Mouse (Mus musculus): ENCODE measurements around the gene Pam. TPM values are rescaled to one million over a fixed set of nuclear protein-coding genes. Genes with fewer than 3 reads are reported as not detected.

The Pam gene
- polyA plus RNA-seq, 1 experiment from 2014 or later: 77.3 TPM

GRCm38 (mm10) chr1:98119595-98119994 lies 24.1 kb upstream of the Pam start:
- no peak for ATAC-seq (ENCODE audit: insufficient number of reproducible peaks, insufficient read depth, low FRiP score, low read depth)
- H3K4me1 ChIP-seq (ENCODE audit: control insufficient read depth, insufficient read depth, low read length): no peaks in the 10 kb centered on the region
- H3K36me3 ChIP-seq (ENCODE audit: control insufficient read depth, insufficient read depth, low read length): no peaks in the 10 kb centered on the region
- WGBS: 46% methylated on average over 6 of the region's 6 CpGs
- no peak overlapping the region for H3K9ac ChIP-seq (replicated peaks; ENCODE audit: low read depth, low read length)
- peak overlapping the region; percentile 27; the same call in 1 of the 2 replicates for H3K27ac ChIP-seq (ENCODE audit: low read length)
- H3K27me3 ChIP-seq (ENCODE audit: control insufficient read depth, insufficient read depth, low read length): no peaks in the 10 kb centered on the region
- no peak overlapping the region for H3K4me3 ChIP-seq (ENCODE audit: low read depth, low read length)
- H3K9me3 ChIP-seq (ENCODE audit: control insufficient read depth, low read depth, low read length): no peaks in the 10 kb centered on the region
- H3K4me2 ChIP-seq (replicated peaks; ENCODE audit: low read depth, low read length): no peak overlapping the region

GRCm38 (mm10) chr1:98107599-98107998 lies 12.2 kb upstream of the Pam start:
- ATAC-seq (ENCODE audit: insufficient number of reproducible peaks, insufficient read depth, low FRiP score, low read depth): no peak
- no peak overlapping the region for H3K27ac ChIP-seq (ENCODE audit: low read length)
- H3K4me2 ChIP-seq (replicated peaks; ENCODE audit: low read depth, low read length): no peak overlapping the region
- no peaks in the 10 kb centered on the region for H3K4me1 ChIP-seq (ENCODE audit: control insufficient read depth, insufficient read depth, low read length)
- no peaks in the 10 kb centered on the region for H3K36me3 ChIP-seq (ENCODE audit: control insufficient read depth, insufficient read depth, low read length)
- H3K9me3 ChIP-seq (ENCODE audit: control insufficient read depth, low read depth, low read length): 0 out of 2 replicates have a peak, but pooled peaks cover 5% of the 10 kb centered on the region
- H3K4me3 ChIP-seq (ENCODE audit: low read depth, low read length): no peak overlapping the region
- H3K27me3 ChIP-seq (ENCODE audit: control insufficient read depth, insufficient read depth, low read length): no peaks in the 10 kb centered on the region
- no peak overlapping the region for H3K9ac ChIP-seq (replicated peaks; ENCODE audit: low read depth, low read length)
- WGBS: 57% methylated on average over 2 of the region's 2 CpGs

GRCm38 (mm10) chr1:98099441-98099840 lies 4.0 kb upstream of the Pam start:
- H3K9ac ChIP-seq (replicated peaks; ENCODE audit: low read depth, low read length): no peak overlapping the region
- no peaks in the 10 kb centered on the region for H3K27me3 ChIP-seq (ENCODE audit: control insufficient read depth, insufficient read depth, low read length)
- no peak overlapping the region for H3K4me2 ChIP-seq (replicated peaks; ENCODE audit: low read depth, low read length)
- 0 out of 2 replicates have a peak, but pooled peaks cover 5% of the 10 kb centered on the region for H3K9me3 ChIP-seq (ENCODE audit: control insufficient read depth, low read depth, low read length)
- 0 out of 2 replicates have a peak, but pooled peaks cover 2% of the 10 kb centered on the region for H3K4me1 ChIP-seq (ENCODE audit: control insufficient read depth, insufficient read depth, low read length)
- no peak for ATAC-seq (ENCODE audit: insufficient number of reproducible peaks, insufficient read depth, low FRiP score, low read depth)
- no peaks in the 10 kb centered on the region for H3K36me3 ChIP-seq (ENCODE audit: control insufficient read depth, insufficient read depth, low read length)
- WGBS: 66% methylated on average over 4 of the region's 4 CpGs
- no peak overlapping the region for H3K27ac ChIP-seq (ENCODE audit: low read length)
- no peak overlapping the region for H3K4me3 ChIP-seq (ENCODE audit: low read depth, low read length)

GRCm38 (mm10) chr1:98097957-98098729 lies 2.7 kb upstream of the Pam start:
- no peak overlapping the region for H3K4me3 ChIP-seq (ENCODE audit: low read depth, low read length)
- H3K4me1 ChIP-seq (ENCODE audit: control insufficient read depth, insufficient read depth, low read length): 0 out of 2 replicates have a peak, but pooled peaks cover 2% of the 10 kb centered on the region
- WGBS: 88% methylated on average over 11 of the region's 11 CpGs
- H3K27ac ChIP-seq (ENCODE audit: low read length): no peak overlapping the region
- H3K27me3 ChIP-seq (ENCODE audit: control insufficient read depth, insufficient read depth, low read length): no peaks in the 10 kb centered on the region
- no peak for ATAC-seq (ENCODE audit: insufficient number of reproducible peaks, insufficient read depth, low FRiP score, low read depth)
- no peaks in the 10 kb centered on the region for H3K36me3 ChIP-seq (ENCODE audit: control insufficient read depth, insufficient read depth, low read length)
- H3K4me2 ChIP-seq (replicated peaks; ENCODE audit: low read depth, low read length): no peak overlapping the region
- no peak overlapping the region for H3K9ac ChIP-seq (replicated peaks; ENCODE audit: low read depth, low read length)
- H3K9me3 ChIP-seq (ENCODE audit: control insufficient read depth, low read depth, low read length): 0 out of 2 replicates have a peak, but pooled peaks cover 4% of the 10 kb centered on the region

GRCm38 (mm10) chr1:98096396-98096935 lies 1.0 kb upstream of the Pam start:
- H3K27ac ChIP-seq (ENCODE audit: low read length): no peak overlapping the region
- peak overlapping the region; percentile 80; the same call in 1 of the 2 replicates for H3K4me3 ChIP-seq (ENCODE audit: low read depth, low read length)
- H3K27me3 ChIP-seq (ENCODE audit: control insufficient read depth, insufficient read depth, low read length): no peaks in the 10 kb centered on the region
- WGBS: 48% methylated on average over 1 of the region's 1 CpGs
- H3K4me2 ChIP-seq (replicated peaks; ENCODE audit: low read depth, low read length): no peak overlapping the region
- H3K9ac ChIP-seq (replicated peaks; ENCODE audit: low read depth, low read length): no peak overlapping the region
- no peaks in the 10 kb centered on the region for H3K36me3 ChIP-seq (ENCODE audit: control insufficient read depth, insufficient read depth, low read length)
- H3K9me3 ChIP-seq (ENCODE audit: control insufficient read depth, low read depth, low read length): no peaks in the 10 kb centered on the region
- H3K4me1 ChIP-seq (ENCODE audit: control insufficient read depth, insufficient read depth, low read length): 0 out of 2 replicates have a peak, but pooled peaks cover 2% of the 10 kb centered on the region
- no peak for ATAC-seq (ENCODE audit: insufficient number of reproducible peaks, insufficient read depth, low FRiP score, low read depth)

- H3K9me3 ChIP-seq (ENCODE audit: control insufficient read depth, low read depth, low read length): no peaks in the 10 kb centered on the region
- no peak for ATAC-seq (ENCODE audit: insufficient number of reproducible peaks, insufficient read depth, low FRiP score, low read depth)
- no peaks in the 10 kb centered on the region for H3K36me3 ChIP-seq (ENCODE audit: control insufficient read depth, insufficient read depth, low read length)
- H3K4me3 ChIP-seq (ENCODE audit: low read depth, low read length): peak overlapping the region; percentile 80
- peak overlapping the region; percentile 85; the same call in 1 of the 2 replicates for H3K27ac ChIP-seq (ENCODE audit: low read length)
- WGBS: 28% methylated on average over 9 of the region's 9 CpGs
- peak overlapping the region; percentile 64 for H3K4me2 ChIP-seq (replicated peaks; ENCODE audit: low read depth, low read length)
- H3K4me1 ChIP-seq (ENCODE audit: control insufficient read depth, insufficient read depth, low read length): 0 out of 2 replicates have a peak, but pooled peaks cover 2% of the 10 kb centered on the region
- peak overlapping the region; percentile 65; the same call in 1 of the 2 replicates for H3K9ac ChIP-seq (replicated peaks; ENCODE audit: low read depth, low read length)
- no peaks in the 10 kb centered on the region for H3K27me3 ChIP-seq (ENCODE audit: control insufficient read depth, insufficient read depth, low read length)
Measured at GRCm38 (mm10) chr1:98095991-98096330, 515 bp upstream of the Pam start.

- WGBS: under 1% methylated on average over 20 of the region's 20 CpGs
- no peaks in the 10 kb centered on the region for H3K27me3 ChIP-seq (ENCODE audit: control insufficient read depth, insufficient read depth, low read length)
- ATAC-seq (ENCODE audit: insufficient number of reproducible peaks, insufficient read depth, low FRiP score, low read depth): peak; percentile 42; the same call in 1 of the 2 replicates
- H3K4me2 ChIP-seq (replicated peaks; ENCODE audit: low read depth, low read length): peak overlapping the region; percentile 64
- peak overlapping the region; percentile 85 for H3K27ac ChIP-seq (ENCODE audit: low read length)
- no peaks in the 10 kb centered on the region for H3K9me3 ChIP-seq (ENCODE audit: control insufficient read depth, low read depth, low read length)
- H3K4me1 ChIP-seq (ENCODE audit: control insufficient read depth, insufficient read depth, low read length): 0 out of 2 replicates have a peak, but pooled peaks cover 2% of the 10 kb centered on the region
- H3K4me3 ChIP-seq (ENCODE audit: low read depth, low read length): peak overlapping the region; percentile 80
- H3K36me3 ChIP-seq (ENCODE audit: control insufficient read depth, insufficient read depth, low read length): no peaks in the 10 kb centered on the region
- peak overlapping the region; percentile 65 for H3K9ac ChIP-seq (replicated peaks; ENCODE audit: low read depth, low read length)
Measured at GRCm38 (mm10) chr1:98094811-98095245, 618 bp downstream of the Pam start.

- no peak for ATAC-seq (ENCODE audit: insufficient number of reproducible peaks, insufficient read depth, low FRiP score, low read depth)
- 89% methylated on average over 5 of the region's 5 CpGs for WGBS
Measured at GRCm38 (mm10) chr1:98089336-98089975, 6.0 kb downstream of the Pam start.

More at GRCm38 (mm10) chr1:98089336-98089975, 6.0 kb downstream of the Pam start:
- Histone ChIP-seq H3K9me3 (ENCODE audit: control insufficient read depth, low read depth, low read length) (no peaks in the 10 kb centered on the region), H3K27ac (ENCODE audit: low read length) (no peak overlapping the region), H3K4me2 (replicated peaks; ENCODE audit: low read depth, low read length) (no peak overlapping the region), H3K9ac (replicated peaks; ENCODE audit: low read depth, low read length) (no peak overlapping the region), H3K36me3 (ENCODE audit: control insufficient read depth, insufficient read depth, low read length) (no peaks in the 10 kb centered on the region), H3K4me3 (ENCODE audit: low read depth, low read length) (no peak overlapping the region), H3K4me1 (ENCODE audit: control insufficient read depth, insufficient read depth, low read length) (peaks cover 1% of the 10 kb centered on the region; the same call in 1 of the 2 replicates), H3K27me3 (ENCODE audit: control insufficient read depth, insufficient read depth, low read length) (no peaks in the 10 kb centered on the region)

All from stomach, embryonic 14.5 days (tissue).